9 mouse cellular contexts compared by ENCODE assay signal in genomic region chr6:82714243-82714642, GRCm38 (mm10). TPM values are rescaled to one million over a fixed set of nuclear protein-coding genes. Genes with fewer than 3 reads are reported as not detected.
A peak's percentile ranks its signal among the peaks of the same experiment; 100 is the strongest.
DNase-seq lines count a peak whose midpoint lies in the region; ATAC-seq and TF ChIP-seq lines count a peak whose summit lies in the region.
"Had no signal": no experiment of that assay in that cellular context is flagged by ENCODE, and none has a peak within 500 bp of the region (broad histone marks: within the 10 kb centered on the region; RNA-seq: fewer than 3 reads in every experiment).

No protein-coding gene starts in this region.

- no peaks in the 10 kb centered on the region for H3K27me3 ChIP-seq in embryonic facial prominence, embryonic 14.5 days (replicated peaks; ENCODE audit: control insufficient read depth, insufficient read depth, low read length)
- no peaks in the 10 kb centered on the region for H3K27me3 ChIP-seq in kidney, embryonic 14.5 days (ENCODE audit: control insufficient read depth, insufficient read depth, low read length)
- H3K27me3 ChIP-seq in limb, embryonic 14.5 days (ENCODE audit: control insufficient read depth, insufficient read depth, low read length) = no peaks in the 10 kb centered on the region
- H3K27me3 ChIP-seq: embryonic facial prominence, embryonic 15.5 days had no signal

- no peaks in the 10 kb centered on the region for H3K36me3 ChIP-seq in embryonic facial prominence, embryonic 14.5 days (ENCODE audit: control insufficient read depth, insufficient read depth, low read length)
- H3K36me3 ChIP-seq in kidney, embryonic 14.5 days (ENCODE audit: control insufficient read depth, insufficient read depth, low read length) = no peaks in the 10 kb centered on the region
- no peaks in the 10 kb centered on the region for H3K36me3 ChIP-seq in limb, embryonic 14.5 days (ENCODE audit: control insufficient read depth, insufficient read depth, low read length)
- H3K36me3 ChIP-seq: embryonic facial prominence, embryonic 15.5 days had no signal

- no peaks in the 10 kb centered on the region for H3K4me1 ChIP-seq in embryonic facial prominence, embryonic 14.5 days (ENCODE audit: control insufficient read depth, insufficient read depth, low read length)
- 0 out of 2 replicates have a peak, but pooled peaks cover 8% of the 10 kb centered on the region for H3K4me1 ChIP-seq in kidney, embryonic 14.5 days (ENCODE audit: control insufficient read depth, insufficient read depth, low read length)
- no peaks in the 10 kb centered on the region for H3K4me1 ChIP-seq in limb, embryonic 14.5 days (ENCODE audit: control insufficient read depth, insufficient read depth, low read length)
- H3K4me1 ChIP-seq: embryonic facial prominence, embryonic 15.5 days had no signal

- 0 out of 2 replicates have a peak, but pooled peaks have one; percentile 34 for ATAC-seq in embryonic facial prominence, embryonic 14.5 days (ENCODE audit: low read depth)
- peak; percentile 84 for ATAC-seq in kidney, embryonic 14.5 days (ENCODE audit: low FRiP score, low TSS enrichment)
- peak; percentile 60 for ATAC-seq in limb, embryonic 14.5 days (ENCODE audit: low FRiP score, low read depth)

- no peak overlapping the region for H3K27ac ChIP-seq in embryonic facial prominence, embryonic 14.5 days (replicated peaks; ENCODE audit: low read depth, low read length)
- H3K27ac ChIP-seq in kidney, embryonic 14.5 days (ENCODE audit: low read depth, low read length) = no peak overlapping the region
- no peak overlapping the region for H3K27ac ChIP-seq in limb, embryonic 14.5 days (replicated peaks; ENCODE audit: low read depth, low read length)
- H3K27ac ChIP-seq: embryonic facial prominence, embryonic 15.5 days had no signal

- H3K4me2 ChIP-seq in embryonic facial prominence, embryonic 14.5 days (ENCODE audit: low read depth, low read length) = no peak overlapping the region
- H3K4me2 ChIP-seq in kidney, embryonic 14.5 days (replicated peaks; ENCODE audit: low read depth, low read length) = no peak overlapping the region
- no peak overlapping the region for H3K4me2 ChIP-seq in limb, embryonic 14.5 days (replicated peaks; ENCODE audit: low read depth, low read length, severe bottlenecking)
- H3K4me2 ChIP-seq: embryonic facial prominence, embryonic 15.5 days had no signal

- no peaks in the 10 kb centered on the region for H3K9me3 ChIP-seq in embryonic facial prominence, embryonic 14.5 days (ENCODE audit: control insufficient read depth, low read length)
- H3K9me3 ChIP-seq in kidney, embryonic 14.5 days (ENCODE audit: control insufficient read depth, low read length) = no peaks in the 10 kb centered on the region
- H3K9me3 ChIP-seq in limb, embryonic 14.5 days (ENCODE audit: control insufficient read depth, low read length) = no peaks in the 10 kb centered on the region
- H3K9me3 ChIP-seq: embryonic facial prominence, embryonic 15.5 days had no signal

- H3K4me3 ChIP-seq in embryonic facial prominence, embryonic 14.5 days (ENCODE audit: low read depth, low read length) = no peak overlapping the region
- no peak overlapping the region for H3K4me3 ChIP-seq in kidney, embryonic 14.5 days (ENCODE audit: low read length)
- no peak overlapping the region for H3K4me3 ChIP-seq in limb, embryonic 14.5 days (replicated peaks; ENCODE audit: low read length)
- H3K4me3 ChIP-seq: embryonic facial prominence, embryonic 15.5 days had no signal

- no peak for TF ChIP-seq POLR2A in limb, embryonic 14.5 days (IDR thresholded peaks at IDR 0.05; ENCODE audit: borderline replicate concordance, extremely low read depth, insufficient read depth, insufficient read length)

- H3K9ac ChIP-seq in embryonic facial prominence, embryonic 14.5 days (ENCODE audit: low read depth, low read length) = no peak overlapping the region
- no peak overlapping the region for H3K9ac ChIP-seq in kidney, embryonic 14.5 days (ENCODE audit: low read depth, low read length)
- no peak overlapping the region for H3K9ac ChIP-seq in limb, embryonic 14.5 days (ENCODE audit: low read depth, low read length, severe bottlenecking)
- H3K9ac ChIP-seq: embryonic facial prominence, embryonic 15.5 days had no signal

- WGBS in embryonic facial prominence, embryonic 14.5 days = 17% methylated on average over 3 of the region's 3 CpGs
- WGBS in kidney, embryonic 14.5 days = 20% methylated on average over 3 of the region's 3 CpGs
- 15% methylated on average over 3 of the region's 3 CpGs for WGBS in limb, embryonic 14.5 days

- DNase-seq in CD4-positive helper T cell, adult 2 months (ENCODE audit: low read depth, low spot score) = peak; percentile 72
- DNase-seq in adrenal gland, postnatal 36 days = peak; percentile 81 to 84
- peak; percentile 51 for DNase-seq in embryonic facial prominence, embryonic 14.5 days (ENCODE audit: low spot score)
- DNase-seq in heart, adult 8-10 months (ENCODE audit: low spot score) = peak; percentile 60
- DNase-seq in limb, embryonic 14.5 days (ENCODE audit: low spot score) = peak; percentile 51
- peak; percentile 59 to 71 for DNase-seq in natural killer cell, adult 2 months (ENCODE audit: low spot score in 2 of 2)
- DNase-seq in spleen, postnatal 4 days (ENCODE audit: low spot score in 2 of 2) = peak; percentile 69 to 87

RNA-seq across cellular contexts. Expression of gene Pole4, which starts 9.1 kb away (rescaled TPM):
- 10 to 100 TPM; 43.1 to 50.3 TPM for total RNA-seq in adrenal gland, postnatal 36 days (2021)
- 94.7 and 96.9 TPM in 2 replicates for polyA plus RNA-seq in embryonic facial prominence, embryonic 14.5 days (2014; fragmentation: Nextera tagmentation; extraction: Ambion mirVana)
- total RNA-seq in heart, adult 8-10 months (2022) = 10 to 100 TPM; 15.0 to 19.2 (median 17.6) TPM
- 120 and 136 TPM in 2 replicates for polyA plus RNA-seq in kidney, embryonic 14.5 days (2014; fragmentation: Nextera tagmentation; extraction: Ambion mirVana)
- polyA plus RNA-seq in limb, embryonic 14.5 days (2012; rRNA removed) = 41.8 and 43.2 TPM in 2 replicates
- 96.0 and 97.2 TPM in 2 replicates for polyA plus RNA-seq in limb, embryonic 14.5 days (2014; fragmentation: Nextera tagmentation; extraction: Ambion mirVana)

Comparison
In these comparisons a context has a peak if more than half of its experiments do, and no peak if none do; other contexts are left out.
1. ATAC-seq: peak in every context shown above with its lines; median percentile 84 in kidney, embryonic 14.5 days; 60 in limb, embryonic 14.5 days; 34 in embryonic facial prominence, embryonic 14.5 days.